Mouse (Mus musculus) intestine, embryonic 16.5 days (tissue): ENCODE measurements around the gene Sfxn5. TPM values are rescaled to one million over a fixed set of nuclear protein-coding genes. Genes with fewer than 3 reads are reported as not detected.

Experiments
- ATAC-seq: fragments of 200-750 bp; cut with Nextera tagmentation; 2 replicates; pipeline ENCODE4 v1.8.0; 2017; ENCODE audit warnings: moderate TSS enrichment, moderate library complexity
- H3K27ac ChIP-seq: fragments of 300-500 bp; sonication (generic); 2 replicates; pipeline ENCODE4 v1.5.1; 2014; ENCODE audit warnings: mild to moderate bottlenecking, low read length
- H3K27me3 ChIP-seq: fragments of 300-500 bp; sonication (generic); replicated peaks from 2 replicates; pipeline ENCODE4 v1.6.1; 2014; ENCODE audit warnings: low read length, control low read depth, mixed read lengths; ENCODE audit not compliant: control insufficient read depth, insufficient read depth
- H3K36me3 ChIP-seq: fragments of 300-500 bp; sonication (generic); 2 replicates; pipeline ENCODE4 v1.6.1; 2014; ENCODE audit warnings: low read length, control low read depth; ENCODE audit not compliant: control insufficient read depth, insufficient read depth
- H3K4me1 ChIP-seq: fragments of 300-500 bp; sonication (generic); 2 replicates; pipeline ENCODE4 v1.6.1; 2014; ENCODE audit warnings: low read length, control low read depth, mixed read lengths; ENCODE audit not compliant: control insufficient read depth, insufficient read depth
- H3K4me2 ChIP-seq: fragments of 300-500 bp; sonication (generic); 2 replicates; pipeline ENCODE4 v1.6.1; 2014; ENCODE audit warnings: low read depth, low read length, control low read depth
- H3K4me3 ChIP-seq: fragments of 300-500 bp; sonication (generic); 2 replicates; pipeline ENCODE4 v1.5.1; 2014; ENCODE audit warnings: mild to moderate bottlenecking, low read length
- H3K9ac ChIP-seq: fragments of 300-500 bp; sonication (generic); 2 replicates; pipeline ENCODE4 v1.6.1; 2014; ENCODE audit warnings: low read depth, low read length
- H3K9me3 ChIP-seq: fragments of 300-500 bp; sonication (generic); 2 replicates; pipeline ENCODE4 v1.6.1; 2016; ENCODE audit warnings: low read length, control low read depth; ENCODE audit not compliant: control insufficient read depth
- WGBS: fragments of 180-500 bp; shearing (Covaris S2); extraction: QIAGEN DNeasy Blood & Tissue Kit; methylation state at CpG from one replicate; pipeline ENCODE4 v1.1.7; 2014; 5-methylcytosine and 5-hydroxymethylcytosine counted together
- polyA plus RNA-seq: library from polyadenylated mRNA; unstranded; fragments of >200 nt; fragmentation: Nextera tagmentation; extraction: Ambion mirVana; gene quantifications from 2 replicates; pipeline ENCODE4 v1.2.1, GENCODE M21; 2015

The Sfxn5 gene
- polyA plus RNA-seq, 1 experiment from 2014 or later, result 7.2 TPM

- Histone ChIP-seq H3K27me3 (no peaks in the 10 kb centered on the region), H3K9ac (no peak overlapping the region), H3K36me3 (no peaks in the 10 kb centered on the region), H3K4me3 (no peak overlapping the region), H3K4me1 (peaks cover 21% of the 10 kb centered on the region), H3K9me3 (no peaks in the 10 kb centered on the region), H3K4me2 (no peak overlapping the region), H3K27ac (no peak overlapping the region)
- ATAC-seq, result no peak
- 79% methylated on average over 16 of the region's 16 CpGs for WGBS
Measured at GRCm38 (mm10) chr6:85290869-85291824, 42.1 kb downstream of the Sfxn5 start.

GRCm38 (mm10) chr6:85288193-85288857 lies 44.9 kb downstream of the Sfxn5 start:
- Histone ChIP-seq H3K27ac (no peak overlapping the region), H3K4me3 (no peak overlapping the region), H3K36me3 (no peaks in the 10 kb centered on the region), H3K27me3 (no peaks in the 10 kb centered on the region), H3K4me1 (peaks cover under 1% of the 10 kb centered on the region; the same call in 1 of the 2 replicates), H3K9me3 (no peaks in the 10 kb centered on the region), H3K9ac (no peak overlapping the region), H3K4me2 (no peak overlapping the region)
- 75% methylated on average over 4 of the region's 4 CpGs for WGBS
- ATAC-seq, result no peak

- no peaks in the 10 kb centered on the region for H3K36me3 ChIP-seq
- no peak for ATAC-seq
- no peak overlapping the region for H3K27ac ChIP-seq
- no peaks in the 10 kb centered on the region for H3K27me3 ChIP-seq
- H3K4me2 ChIP-seq, result no peak overlapping the region
- WGBS, result 80% methylated on average over 13 of the region's 13 CpGs
- no peak overlapping the region for H3K9ac ChIP-seq
- no peak overlapping the region for H3K4me3 ChIP-seq
- H3K4me1 ChIP-seq, result no peaks in the 10 kb centered on the region
- no peaks in the 10 kb centered on the region for H3K9me3 ChIP-seq
Measured at GRCm38 (mm10) chr6:85286283-85287047, 46.8 kb downstream of the Sfxn5 start.

GRCm38 (mm10) chr6:85280871-85281270 lies 52.4 kb downstream of the Sfxn5 start:
- 86% methylated on average over 14 of the region's 14 CpGs for WGBS
- Histone ChIP-seq H3K36me3 (no peaks in the 10 kb centered on the region), H3K4me2 (no peak overlapping the region), H3K27ac (no peak overlapping the region), H3K9me3 (no peaks in the 10 kb centered on the region), H3K4me1 (no peaks in the 10 kb centered on the region), H3K9ac (no peak overlapping the region), H3K4me3 (no peak overlapping the region), H3K27me3 (no peaks in the 10 kb centered on the region)
- no peak for ATAC-seq

- WGBS, result 66% methylated on average over 8 of the region's 8 CpGs
- Histone ChIP-seq H3K9ac (no peak overlapping the region), H3K36me3 (no peaks in the 10 kb centered on the region), H3K4me3 (no peak overlapping the region), H3K9me3 (no peaks in the 10 kb centered on the region), H3K4me2 (no peak overlapping the region), H3K27ac (no peak overlapping the region), H3K4me1 (no peaks in the 10 kb centered on the region), H3K27me3 (no peaks in the 10 kb centered on the region)
- ATAC-seq, result no peak
Measured at GRCm38 (mm10) chr6:85276571-85276970, 56.7 kb downstream of the Sfxn5 start.

- H3K27me3 ChIP-seq, result no peaks in the 10 kb centered on the region
- H3K9me3 ChIP-seq, result no peaks in the 10 kb centered on the region
- H3K27ac ChIP-seq, result no peak overlapping the region
- no peak overlapping the region for H3K4me2 ChIP-seq
- H3K4me1 ChIP-seq, result no peaks in the 10 kb centered on the region
- ATAC-seq, result no peak
- no peak overlapping the region for H3K9ac ChIP-seq
- no peak overlapping the region for H3K4me3 ChIP-seq
- no peaks in the 10 kb centered on the region for H3K36me3 ChIP-seq
- WGBS, result 70% methylated on average over 9 of the region's 9 CpGs
Measured at GRCm38 (mm10) chr6:85272436-85272835, 60.8 kb downstream of the Sfxn5 start.

GRCm38 (mm10) chr6:85266060-85266459 lies 67.2 kb downstream of the Sfxn5 start:
- H3K4me2 ChIP-seq, result no peak overlapping the region
- H3K36me3 ChIP-seq, result no peaks in the 10 kb centered on the region
- H3K9me3 ChIP-seq, result no peaks in the 10 kb centered on the region
- no peak overlapping the region for H3K27ac ChIP-seq
- no peaks in the 10 kb centered on the region for H3K27me3 ChIP-seq
- 66% methylated on average over 6 of the region's 6 CpGs for WGBS
- H3K4me1 ChIP-seq, result no peaks in the 10 kb centered on the region
- no peak overlapping the region for H3K4me3 ChIP-seq
- H3K9ac ChIP-seq, result no peak overlapping the region
- ATAC-seq, result no peak

GRCm38 (mm10) chr6:85264982-85265518 lies 68.2 kb downstream of the Sfxn5 start:
- H3K27ac ChIP-seq, result no peak overlapping the region
- no peaks in the 10 kb centered on the region for H3K27me3 ChIP-seq
- no peak overlapping the region for H3K9ac ChIP-seq
- ATAC-seq, result no peak
- H3K36me3 ChIP-seq, result no peaks in the 10 kb centered on the region
- H3K4me1 ChIP-seq, result peaks cover 5% of the 10 kb centered on the region; the same call in 1 of the 2 replicates
- no peak overlapping the region for H3K4me2 ChIP-seq
- H3K4me3 ChIP-seq, result no peak overlapping the region
- WGBS, result 35% methylated on average over 15 of the region's 15 CpGs
- no peaks in the 10 kb centered on the region for H3K9me3 ChIP-seq
